Mouse (Mus musculus): ENCODE results near the gene Bglap3.

- no peak for TF ChIP-seq CTCF (IDR thresholded peaks at IDR 0.05; ENCODE audit: extremely low read depth, insufficient read depth, insufficient read length, insufficient replicate concordance)
- TF ChIP-seq POLR2A (IDR thresholded peaks at IDR 0.05; ENCODE audit: low read depth, low read length) = no peak
Measured at GRCm38 (mm10) chr3:88398666-88399065, 26.1 kb upstream of the Bglap3 start.

Data from spleen, adult 2 months (tissue).